Mouse (Mus musculus) forebrain, embryonic 13.5 days (tissue): Measurements from ENCODE around the gene Gpat2. TPM values are rescaled to one million over a fixed set of nuclear protein-coding genes. Genes with fewer than 3 reads are reported as not detected.

Source experiments
- ATAC-seq: fragments of 200-750 bp; cut with Nextera tagmentation; 2 replicates; pipeline ENCODE4 v1.8.0; 2017
- H3K27ac ChIP-seq: fragments of 300-500 bp; sonication (generic); 2 replicates; pipeline ENCODE4 v1.5.1; 2015; ENCODE audit warnings: inconsistent platforms, mild to moderate bottlenecking, moderate library complexity
- H3K27me3 ChIP-seq: fragments of 300-500 bp; sonication (generic); 2 replicates; pipeline ENCODE4 v1.6.1; 2015; ENCODE audit warnings: mild to moderate bottlenecking, inconsistent platforms
- H3K36me3 ChIP-seq: fragments of 300-500 bp; sonication (generic); 2 replicates; pipeline ENCODE4 v1.6.1; 2015; ENCODE audit warnings: mild to moderate bottlenecking, inconsistent platforms; ENCODE audit not compliant: poor library complexity, severe bottlenecking
- H3K4me1 ChIP-seq: fragments of 300-500 bp; sonication (generic); 2 replicates; pipeline ENCODE4 v1.6.1; 2015; ENCODE audit warnings: inconsistent platforms
- H3K4me2 ChIP-seq: fragments of 300-500 bp; sonication (generic); 2 replicates; pipeline ENCODE4 v1.6.1; 2015; ENCODE audit warnings: inconsistent platforms, mild to moderate bottlenecking, moderate library complexity
- H3K4me3 ChIP-seq: fragments of 300-500 bp; sonication (generic); 2 replicates; pipeline ENCODE4 v1.5.1; 2015; ENCODE audit warnings: mild to moderate bottlenecking, inconsistent platforms
- H3K9ac ChIP-seq: fragments of 300-500 bp; sonication (generic); 2 replicates; pipeline ENCODE4 v1.6.1; 2015; ENCODE audit warnings: mild to moderate bottlenecking, inconsistent platforms
- H3K9me3 ChIP-seq: fragments of 300-500 bp; sonication (generic); replicated peaks from 2 replicates; pipeline ENCODE4 v1.6.1; 2016; ENCODE audit warnings: inconsistent platforms
- WGBS: fragments of 180-500 bp; shearing (Covaris S2); methylation state at CpG from one replicate; pipeline ENCODE4 v1.1.7; 2015; 5-methylcytosine and 5-hydroxymethylcytosine counted together
- polyA plus RNA-seq: library from polyadenylated mRNA; unstranded; fragments of >200 nt; fragmentation: Nextera tagmentation; extraction: Ambion mirVana; gene quantifications from 2 replicates; pipeline ENCODE4 v1.2.1, GENCODE M21; 2015

The Gpat2 gene
- polyA plus RNA-seq, 1 experiment from 2014 or later, result 0.12 TPM

DNA sequence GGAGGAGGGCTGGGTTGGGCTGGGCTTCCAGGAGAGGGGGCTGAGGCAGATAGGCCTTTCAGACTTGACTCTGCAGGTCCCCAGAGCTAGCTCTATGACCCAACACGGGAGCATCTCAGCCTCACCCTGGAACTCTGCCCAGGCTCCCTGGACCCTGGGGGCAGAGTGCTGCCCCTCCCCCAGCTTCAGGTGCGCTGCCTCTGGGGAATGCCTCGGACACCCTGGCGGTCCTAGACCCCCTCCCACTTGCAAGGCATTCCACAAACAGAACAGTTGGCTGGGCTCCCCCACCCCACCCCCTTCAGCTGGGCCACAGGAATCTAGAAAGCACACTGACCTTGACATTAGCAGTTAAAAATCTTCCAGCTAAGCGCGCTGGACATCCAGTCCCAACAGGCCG is 24.7 kb downstream of the Gpat2 start:
- WGBS, result 45% methylated on average over 7 of the region's 7 CpGs
- Histone ChIP-seq H3K4me2 (no peak overlapping the region), H3K27ac (no peak overlapping the region), H3K9me3 (no peaks in the 10 kb centered on the region), H3K4me1 (0 out of 2 replicates have a peak, but pooled peaks cover 2% of the 10 kb centered on the region), H3K36me3 (no peaks in the 10 kb centered on the region), H3K9ac (no peak overlapping the region), H3K4me3 (no peak overlapping the region), H3K27me3 (peaks cover 18% of the 10 kb centered on the region)
- ATAC-seq, result no peak

DNA sequence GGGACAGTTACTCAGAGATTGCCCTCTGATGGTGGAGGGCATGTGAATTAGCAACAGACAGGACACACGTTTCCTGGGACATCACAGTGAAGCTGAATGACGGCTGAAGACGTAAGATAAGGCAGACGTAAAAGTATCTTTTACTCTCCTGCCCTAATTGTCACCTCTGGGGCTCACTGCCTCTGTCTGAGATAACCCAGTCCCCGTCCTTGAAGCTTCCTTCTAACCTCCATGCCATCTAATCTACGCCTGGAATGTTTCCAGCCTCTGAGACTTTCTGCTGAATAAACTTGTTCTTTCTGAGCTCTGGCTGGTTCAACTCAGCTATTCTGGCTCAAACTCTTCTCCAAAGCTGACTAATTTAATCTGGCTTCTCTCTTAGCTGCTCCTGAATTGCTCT is 26.7 kb downstream of the Gpat2 start:
- ATAC-seq, result no peak
- Histone ChIP-seq H3K27ac (no peak overlapping the region), H3K4me3 (no peak overlapping the region), H3K9ac (no peak overlapping the region), H3K4me1 (no peaks in the 10 kb centered on the region), H3K36me3 (no peaks in the 10 kb centered on the region), H3K27me3 (peaks cover 18% of the 10 kb centered on the region), H3K4me2 (no peak overlapping the region), H3K9me3 (no peaks in the 10 kb centered on the region)
- WGBS, result 63% methylated on average over 6 of the region's 6 CpGs

DNA sequence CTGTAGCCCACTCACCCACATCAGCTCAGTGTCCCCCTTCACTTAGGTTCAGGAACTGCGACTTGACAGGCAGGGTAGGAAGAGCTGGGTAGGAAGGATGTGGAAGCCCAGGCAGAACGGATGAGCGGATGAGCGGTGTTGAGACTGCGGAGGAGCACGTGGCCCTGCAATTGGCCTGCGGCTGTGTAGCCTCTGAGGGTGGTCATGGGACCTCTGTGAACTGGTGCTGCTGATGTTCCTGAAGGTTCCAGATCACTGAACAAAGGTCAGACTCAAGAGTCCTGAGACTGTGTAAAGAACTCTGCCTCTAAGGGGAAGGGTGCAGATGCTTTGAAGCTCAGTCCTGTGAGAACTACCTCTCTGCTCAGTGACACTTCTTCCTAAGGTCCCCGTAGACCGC is 28.1 kb downstream of the Gpat2 start:
- Histone ChIP-seq H3K27me3 (peaks cover 15% of the 10 kb centered on the region), H3K9me3 (no peaks in the 10 kb centered on the region), H3K9ac (no peak overlapping the region), H3K4me1 (no peaks in the 10 kb centered on the region), H3K27ac (no peak overlapping the region), H3K4me3 (no peak overlapping the region), H3K36me3 (no peaks in the 10 kb centered on the region), H3K4me2 (no peak overlapping the region)
- ATAC-seq, result no peak
- 85% methylated on average over 9 of the region's 9 CpGs for WGBS

DNA sequence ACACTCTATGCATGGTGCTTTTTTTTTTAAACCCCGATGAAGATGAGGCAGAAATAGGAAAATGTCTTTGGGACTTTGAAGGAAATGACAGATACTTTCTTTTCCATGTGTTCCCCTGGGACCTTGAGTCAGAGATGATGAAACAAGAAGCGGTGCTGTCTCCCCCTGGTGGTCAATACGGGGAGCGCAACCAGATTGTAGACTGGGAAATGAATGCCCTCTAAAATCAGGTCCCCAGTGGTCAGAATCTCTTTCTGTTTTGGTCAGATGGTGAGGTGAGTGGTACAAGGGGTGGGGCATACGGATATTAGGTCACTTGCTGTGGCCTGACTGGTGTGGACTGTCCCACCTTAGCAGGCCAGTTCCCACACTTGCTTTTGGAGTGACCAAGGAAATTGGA is 28.8 kb downstream of the Gpat2 start:
- no peak overlapping the region for H3K27ac ChIP-seq
- no peak for ATAC-seq

DNA sequence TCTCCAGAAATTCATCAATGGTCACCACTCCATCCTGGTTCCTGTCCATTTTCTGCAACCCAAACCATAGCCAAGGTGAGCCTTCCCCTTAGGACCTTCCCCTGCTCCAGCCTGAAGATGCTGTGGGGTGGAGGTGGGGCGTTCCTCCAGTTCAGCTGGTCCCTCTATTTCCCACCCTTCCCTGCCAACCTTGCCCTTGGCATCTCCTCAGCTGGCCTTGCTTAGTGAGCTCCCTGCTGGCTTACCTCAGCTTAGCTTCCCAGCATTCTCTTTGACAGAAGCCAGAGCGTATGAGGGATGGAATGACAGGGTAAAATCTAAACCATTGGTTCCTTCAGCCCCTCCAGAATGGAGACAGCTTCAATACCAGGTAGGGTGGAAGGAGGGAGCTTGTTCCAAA is 34.3 kb downstream of the Gpat2 start:
- Histone ChIP-seq H3K36me3 (no peaks in the 10 kb centered on the region), H3K9me3 (no peaks in the 10 kb centered on the region), H3K27me3 (no peaks in the 10 kb centered on the region), H3K4me3 (no peak overlapping the region), H3K27ac (no peak overlapping the region), H3K4me2 (no peak overlapping the region), H3K4me1 (no peaks in the 10 kb centered on the region), H3K9ac (no peak overlapping the region)
- no peak for ATAC-seq
- WGBS, result 82% methylated on average over 2 of the region's 2 CpGs

More for the DNA sequence above, 28.8 kb downstream of the Gpat2 start:
- WGBS, result 5% methylated on average over 5 of the region's 5 CpGs
- Histone ChIP-seq H3K36me3 (no peaks in the 10 kb centered on the region), H3K4me2 (no peak overlapping the region), H3K9ac (no peak overlapping the region), H3K9me3 (no peaks in the 10 kb centered on the region), H3K4me3 (no peak overlapping the region), H3K4me1 (no peaks in the 10 kb centered on the region), H3K27me3 (peaks cover 14% of the 10 kb centered on the region)

DNA sequence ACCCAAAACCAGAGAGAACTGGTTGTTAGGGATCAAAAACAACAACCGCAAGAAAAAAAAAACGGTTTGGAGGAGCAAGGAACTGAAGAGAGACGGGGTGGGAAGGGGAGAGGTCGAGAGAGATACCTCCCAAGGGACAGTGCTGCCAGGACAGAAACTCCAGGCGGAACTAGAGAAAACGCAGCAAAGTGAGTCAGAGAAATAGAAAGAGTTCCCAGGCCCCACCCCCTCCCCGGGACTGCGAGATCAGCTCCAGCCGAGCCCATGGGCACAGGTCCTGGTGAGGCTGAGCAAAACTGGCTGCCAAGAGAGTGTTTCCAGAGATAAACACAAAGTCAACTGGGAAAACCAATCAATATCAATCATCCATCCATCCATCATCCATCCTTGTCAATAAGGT is 36.4 kb downstream of the Gpat2 start:
- H3K36me3 ChIP-seq, result no peaks in the 10 kb centered on the region
- H3K9me3 ChIP-seq, result no peaks in the 10 kb centered on the region
- 67% methylated on average over 9 of the region's 9 CpGs for WGBS
- H3K4me3 ChIP-seq, result no peak overlapping the region
- H3K27ac ChIP-seq, result no peak overlapping the region
- ATAC-seq, result no peak
- H3K9ac ChIP-seq, result no peak overlapping the region
- H3K4me1 ChIP-seq, result no peaks in the 10 kb centered on the region
- H3K27me3 ChIP-seq, result no peaks in the 10 kb centered on the region
- no peak overlapping the region for H3K4me2 ChIP-seq

DNA sequence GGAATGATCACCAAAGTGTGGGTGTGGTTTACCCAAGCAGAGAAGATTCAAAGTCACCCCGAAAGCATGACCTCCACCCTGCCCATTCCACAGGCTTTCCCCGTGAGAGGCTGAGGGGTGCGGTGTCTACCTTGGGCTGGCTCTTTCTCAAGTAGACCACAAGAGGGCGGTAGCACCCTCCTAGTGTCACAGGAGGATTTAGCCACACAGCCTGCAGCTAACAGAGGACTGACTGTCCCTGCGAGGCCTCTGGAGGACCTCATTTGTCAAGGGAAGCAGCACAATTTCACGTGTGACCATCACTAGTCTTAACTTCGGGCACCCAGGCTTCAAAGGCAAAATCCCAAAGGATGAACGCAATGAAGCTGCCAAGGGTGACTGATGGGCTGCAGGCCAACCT is 37.3 kb downstream of the Gpat2 start:
- Histone ChIP-seq H3K9ac (no peak overlapping the region), H3K4me1 (no peaks in the 10 kb centered on the region), H3K4me3 (no peak overlapping the region), H3K4me2 (no peak overlapping the region), H3K9me3 (no peaks in the 10 kb centered on the region), H3K27ac (no peak overlapping the region), H3K27me3 (no peaks in the 10 kb centered on the region), H3K36me3 (no peaks in the 10 kb centered on the region)
- peak; percentile 89 for ATAC-seq
- WGBS, result 14% methylated on average over 8 of the region's 8 CpGs

DNA sequence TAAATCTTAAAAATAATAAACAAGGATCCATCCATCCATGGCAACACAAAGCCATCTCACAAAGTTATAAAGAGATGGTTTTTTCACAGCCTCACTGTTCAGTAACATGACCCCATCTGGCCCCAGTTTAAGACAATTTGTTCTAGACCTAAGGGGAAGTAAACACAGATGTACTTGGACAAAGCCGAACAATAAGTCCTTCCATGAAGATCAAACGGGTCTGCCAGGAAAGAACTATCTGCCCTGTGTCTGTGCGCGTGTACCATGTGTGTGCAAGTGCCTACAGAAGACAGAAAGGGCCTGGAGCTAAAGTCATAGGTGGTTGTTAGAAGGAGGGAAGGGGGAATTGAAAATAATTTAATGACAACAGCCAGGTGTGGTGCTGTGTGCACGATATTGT is 45.2 kb downstream of the Gpat2 start:
- Histone ChIP-seq H3K4me1 (no peaks in the 10 kb centered on the region), H3K36me3 (no peaks in the 10 kb centered on the region), H3K27me3 (no peaks in the 10 kb centered on the region), H3K27ac (no peak overlapping the region), H3K4me3 (no peak overlapping the region), H3K9ac (no peak overlapping the region), H3K4me2 (no peak overlapping the region), H3K9me3 (no peaks in the 10 kb centered on the region)
- no peak for ATAC-seq
- 88% methylated on average over 5 of the region's 5 CpGs for WGBS

DNA sequence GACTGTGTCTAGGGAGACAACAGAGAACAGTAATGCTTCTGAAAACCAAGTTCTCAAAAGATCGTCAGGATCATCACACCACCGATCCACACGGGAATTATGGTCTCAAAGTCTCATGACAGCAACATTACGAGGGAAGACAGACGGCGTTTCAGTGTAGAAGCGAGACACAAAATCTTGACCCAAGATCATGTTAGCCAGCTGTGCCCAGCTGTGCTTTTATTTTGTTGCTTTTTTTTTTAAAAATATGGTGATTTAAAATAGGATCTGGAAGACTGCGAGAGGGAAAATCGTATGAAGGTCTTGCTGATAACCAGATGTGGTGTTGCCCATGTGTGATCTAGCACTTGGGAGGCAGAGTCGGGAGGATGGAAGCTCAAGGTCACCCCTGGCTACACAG is 45.7 kb downstream of the Gpat2 start:
- no peak overlapping the region for H3K4me3 ChIP-seq

DNA sequence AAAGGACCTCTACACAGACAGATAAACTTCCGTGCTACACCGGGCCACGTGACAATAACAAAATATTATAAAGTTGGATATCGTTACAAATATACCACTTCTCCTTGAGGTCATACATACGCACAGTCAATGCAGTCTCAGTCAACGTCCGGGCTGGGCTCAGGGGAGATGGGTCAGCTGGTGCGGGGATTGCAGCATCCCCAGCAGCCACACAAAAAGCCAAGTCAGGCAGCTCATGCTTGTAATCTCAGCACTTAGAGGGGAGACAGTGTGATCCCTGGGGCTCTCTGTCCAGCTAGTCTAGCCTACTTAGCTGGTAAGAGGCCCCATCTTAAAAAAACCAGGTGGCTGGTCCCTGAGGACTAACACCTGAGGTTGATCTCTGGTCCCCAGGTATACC is 46.3 kb downstream of the Gpat2 start:
- ATAC-seq, result no peak
- 90% methylated on average over 8 of the region's 8 CpGs for WGBS
- no peaks in the 10 kb centered on the region for H3K27me3 ChIP-seq
- no peak overlapping the region for H3K4me3 ChIP-seq
- H3K9me3 ChIP-seq, result no peaks in the 10 kb centered on the region
- H3K36me3 ChIP-seq, result no peaks in the 10 kb centered on the region
- H3K9ac ChIP-seq, result no peak overlapping the region
- no peak overlapping the region for H3K4me2 ChIP-seq
- H3K4me1 ChIP-seq, result no peaks in the 10 kb centered on the region
- no peak overlapping the region for H3K27ac ChIP-seq

More for the DNA sequence above, 45.7 kb downstream of the Gpat2 start:
- Histone ChIP-seq H3K27ac (no peak overlapping the region), H3K4me1 (no peaks in the 10 kb centered on the region), H3K9ac (no peak overlapping the region), H3K4me2 (no peak overlapping the region), H3K27me3 (no peaks in the 10 kb centered on the region), H3K36me3 (no peaks in the 10 kb centered on the region), H3K9me3 (no peaks in the 10 kb centered on the region)
- 91% methylated on average over 10 of the region's 10 CpGs for WGBS
- ATAC-seq, result no peak

DNA sequence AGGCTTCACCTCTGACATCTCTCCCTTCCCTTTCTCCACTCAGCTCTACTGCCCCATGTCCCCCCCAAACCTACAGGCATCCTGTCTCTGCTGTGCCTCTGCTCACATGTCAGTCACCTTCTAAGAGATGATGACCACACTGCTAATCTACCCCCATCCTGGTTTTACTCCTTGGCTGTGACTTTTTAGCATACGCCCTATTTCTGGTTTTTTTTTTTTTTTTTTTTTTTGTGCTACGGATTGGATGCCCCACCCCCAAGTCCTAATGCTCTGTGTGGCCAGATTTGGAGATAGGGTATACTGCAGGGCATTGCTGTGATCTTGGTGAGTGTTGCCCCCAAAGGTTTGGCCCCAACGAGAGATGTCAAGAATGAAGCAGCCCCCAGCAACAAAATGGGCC is 47.3 kb downstream of the Gpat2 start:
- Histone ChIP-seq H3K27ac (no peak overlapping the region), H3K27me3 (no peaks in the 10 kb centered on the region), H3K9ac (no peak overlapping the region), H3K4me1 (no peaks in the 10 kb centered on the region), H3K36me3 (no peaks in the 10 kb centered on the region), H3K9me3 (no peaks in the 10 kb centered on the region), H3K4me3 (no peak overlapping the region), H3K4me2 (no peak overlapping the region)
- no peak for ATAC-seq
- 65% methylated on average over 3 of the region's 3 CpGs for WGBS

DNA sequence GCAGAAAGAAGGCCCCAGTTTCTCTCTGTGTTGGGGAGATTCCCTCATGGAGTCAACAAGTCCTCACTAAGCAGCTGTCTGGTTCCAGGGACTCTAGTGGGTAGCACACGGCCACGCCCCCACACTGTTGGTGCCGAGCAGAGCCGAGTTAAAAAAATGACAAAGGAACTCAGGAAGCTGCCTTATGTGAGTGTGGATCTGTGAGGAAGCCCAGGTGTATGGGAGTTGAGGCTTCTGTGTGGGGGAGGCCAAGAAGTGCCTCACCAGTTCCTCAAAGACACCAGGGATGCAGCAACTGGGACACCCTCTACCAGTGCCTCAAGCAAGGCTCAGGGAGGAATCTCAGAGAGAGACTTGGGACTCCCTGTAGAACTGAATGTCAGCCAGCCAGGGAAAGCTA is 54.2 kb downstream of the Gpat2 start:
- Histone ChIP-seq H3K4me3 (no peak overlapping the region), H3K4me1 (peaks cover 27% of the 10 kb centered on the region), H3K27me3 (peaks cover 53% of the 10 kb centered on the region), H3K9me3 (no peaks in the 10 kb centered on the region), H3K9ac (no peak overlapping the region), H3K27ac (no peak overlapping the region), H3K4me2 (no peak overlapping the region), H3K36me3 (no peaks in the 10 kb centered on the region)
- no peak for ATAC-seq
- WGBS, result 79% methylated on average over 4 of the region's 4 CpGs

DNA sequence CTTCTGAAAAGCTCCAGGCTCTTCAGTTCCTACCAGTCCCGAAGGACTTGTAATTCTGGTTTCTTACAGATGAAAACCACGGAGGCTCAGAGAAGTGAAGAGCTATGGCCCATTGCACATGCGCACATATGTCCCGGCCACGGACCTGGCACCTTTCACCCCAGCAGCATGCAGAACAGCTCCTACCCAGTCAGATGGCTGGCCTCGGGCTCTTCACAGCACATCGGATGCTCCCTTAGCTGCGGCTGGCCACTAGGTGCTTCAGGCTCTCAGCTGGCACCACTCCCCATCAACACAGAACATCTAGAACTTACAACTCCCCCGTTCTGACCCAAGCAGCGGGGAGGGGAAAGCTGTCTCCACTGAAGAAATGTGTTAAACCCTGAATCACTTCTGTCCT is 54.8 kb downstream of the Gpat2 start:
- H3K4me3 ChIP-seq, result no peak overlapping the region
- H3K4me2 ChIP-seq, result no peak overlapping the region
- H3K27me3 ChIP-seq, result peaks cover 59% of the 10 kb centered on the region
- WGBS, result 65% methylated on average over 10 of the region's 10 CpGs
- H3K4me1 ChIP-seq, result peaks cover 32% of the 10 kb centered on the region
- no peaks in the 10 kb centered on the region for H3K36me3 ChIP-seq
- no peak overlapping the region for H3K27ac ChIP-seq
- no peak for ATAC-seq
- H3K9ac ChIP-seq, result no peak overlapping the region
- no peaks in the 10 kb centered on the region for H3K9me3 ChIP-seq
